Mouse (Mus musculus): Measurements from ENCODE around the gene Stambpl1.
A peak's percentile ranks its signal among the peaks of the same experiment; 100 is the strongest.

Stambpl1 gene

GRCm38 (mm10) chr19:34236049-34236448 is 44.0 kb downstream of the Stambpl1 start:
- DNase-seq (ENCODE audit: extremely low read depth, insufficient read length, low spot score), result no peak

DNA sequence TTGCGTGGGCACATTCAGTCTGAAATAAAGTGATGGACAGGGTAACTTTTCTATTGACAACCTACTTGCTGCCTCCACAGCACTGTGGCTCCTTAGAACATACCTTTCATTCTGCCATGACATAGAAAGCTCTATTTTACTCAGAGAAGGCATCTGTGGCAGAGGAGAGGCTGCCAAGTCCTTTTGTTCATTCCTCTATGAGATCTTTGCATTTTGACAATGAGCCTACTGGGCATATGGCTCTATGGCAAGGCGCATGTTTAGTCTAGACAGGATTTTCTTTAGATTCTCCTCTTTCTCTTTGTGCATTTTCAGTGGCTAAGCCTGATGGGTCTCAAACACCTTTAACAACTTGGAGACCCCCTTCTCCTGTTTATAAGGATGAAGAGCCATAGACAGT is 45.7 kb downstream of the Stambpl1 start:
- no peak for DNase-seq (ENCODE audit: extremely low read depth, insufficient read length, low spot score)

- DNase-seq (ENCODE audit: extremely low read depth, insufficient read length, low spot score), result no peak
Observed at GRCm38 (mm10) chr19:34240273-34241039, 48.4 kb downstream of the Stambpl1 start.

DNA sequence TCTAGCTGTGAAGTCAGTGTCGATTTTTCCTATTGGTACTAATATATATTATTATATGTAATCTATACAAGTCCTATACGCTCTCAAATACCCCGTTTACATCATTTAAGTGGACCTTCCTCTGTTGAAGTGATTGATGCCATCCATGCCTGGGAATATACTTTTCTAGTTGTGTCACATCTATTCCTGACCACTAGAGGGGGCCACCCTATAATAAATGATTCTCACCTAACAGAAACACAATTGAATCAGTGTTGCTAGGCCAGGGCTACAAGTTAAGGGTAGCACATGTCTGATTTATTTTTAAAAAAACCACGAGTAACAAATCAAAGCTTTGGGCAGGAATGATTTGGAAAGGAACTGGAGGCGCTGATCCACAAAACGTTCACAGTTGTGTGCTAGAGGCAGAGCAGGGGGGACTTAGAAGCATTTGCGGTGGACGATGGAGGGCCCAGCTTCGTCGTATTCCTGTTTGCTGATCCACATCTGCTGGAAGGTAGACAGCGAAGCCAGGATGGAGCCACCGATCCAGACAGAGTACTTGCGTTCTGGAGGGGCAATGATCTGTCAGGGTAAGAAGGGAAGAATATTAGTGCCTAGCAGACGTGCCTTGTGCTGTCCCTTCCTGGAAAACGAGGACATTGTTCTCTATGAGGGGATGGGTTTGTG is 49.4 kb downstream of the Stambpl1 start:
- no peak for DNase-seq (ENCODE audit: extremely low read depth, insufficient read length, low spot score)

- DNase-seq (ENCODE audit: extremely low read depth, insufficient read length, low spot score), result no peak
Observed at GRCm38 (mm10) chr19:34242925-34243324, 50.9 kb downstream of the Stambpl1 start.

- DNase-seq (ENCODE audit: extremely low read depth, insufficient read length, low spot score), result peak; percentile 21
Observed at GRCm38 (mm10) chr19:34244056-34244455, 52.0 kb downstream of the Stambpl1 start.

DNA sequence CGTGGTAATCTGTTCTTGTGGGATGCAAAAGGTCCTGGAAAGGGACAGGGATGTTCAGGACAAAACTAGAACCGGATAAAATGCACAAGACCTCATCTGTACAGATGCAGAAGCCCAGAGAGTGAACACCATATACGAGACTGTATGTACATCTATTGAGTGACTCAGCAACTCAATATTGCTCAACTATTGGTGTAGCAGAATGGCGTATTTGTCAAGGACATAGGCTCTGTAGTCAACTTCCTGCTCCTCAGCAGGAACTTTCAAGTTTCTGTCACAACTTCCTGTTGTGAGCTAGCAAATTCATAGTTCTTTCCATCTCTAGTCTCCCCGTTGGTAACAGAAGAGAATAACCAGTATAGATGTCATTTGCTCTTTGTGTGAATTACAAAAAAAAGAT is 56.5 kb downstream of the Stambpl1 start:
- DNase-seq (ENCODE audit: extremely low read depth, insufficient read length, low spot score), result no peak

- no peak for DNase-seq (ENCODE audit: extremely low read depth, insufficient read length, low spot score)
Observed at GRCm38 (mm10) chr19:34250621-34251020, 58.6 kb downstream of the Stambpl1 start.

DNA sequence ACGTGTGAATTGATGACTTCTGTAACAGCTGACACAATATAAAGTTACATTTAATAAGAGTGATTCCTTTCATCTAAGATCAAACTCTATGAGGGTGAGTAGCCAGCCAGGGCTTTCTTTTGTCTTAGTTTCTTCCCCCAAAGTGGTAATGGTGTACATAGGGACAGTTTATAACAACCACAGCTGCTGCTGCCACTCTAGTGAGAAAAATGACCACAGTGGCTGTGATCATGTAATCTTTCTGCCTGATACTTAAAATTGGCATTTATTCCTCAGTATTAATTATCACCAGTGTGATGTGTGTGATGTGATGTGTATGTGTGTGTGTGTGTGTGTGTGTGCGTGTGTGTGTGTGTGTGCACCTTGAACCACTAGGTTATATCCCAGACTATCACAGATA is 59.9 kb downstream of the Stambpl1 start:
- no peak for DNase-seq (ENCODE audit: extremely low read depth, insufficient read length, low spot score)

- DNase-seq (ENCODE audit: extremely low read depth, insufficient read length, low spot score), result no peak
Observed at GRCm38 (mm10) chr19:34252450-34252849, 60.4 kb downstream of the Stambpl1 start.

DNA sequence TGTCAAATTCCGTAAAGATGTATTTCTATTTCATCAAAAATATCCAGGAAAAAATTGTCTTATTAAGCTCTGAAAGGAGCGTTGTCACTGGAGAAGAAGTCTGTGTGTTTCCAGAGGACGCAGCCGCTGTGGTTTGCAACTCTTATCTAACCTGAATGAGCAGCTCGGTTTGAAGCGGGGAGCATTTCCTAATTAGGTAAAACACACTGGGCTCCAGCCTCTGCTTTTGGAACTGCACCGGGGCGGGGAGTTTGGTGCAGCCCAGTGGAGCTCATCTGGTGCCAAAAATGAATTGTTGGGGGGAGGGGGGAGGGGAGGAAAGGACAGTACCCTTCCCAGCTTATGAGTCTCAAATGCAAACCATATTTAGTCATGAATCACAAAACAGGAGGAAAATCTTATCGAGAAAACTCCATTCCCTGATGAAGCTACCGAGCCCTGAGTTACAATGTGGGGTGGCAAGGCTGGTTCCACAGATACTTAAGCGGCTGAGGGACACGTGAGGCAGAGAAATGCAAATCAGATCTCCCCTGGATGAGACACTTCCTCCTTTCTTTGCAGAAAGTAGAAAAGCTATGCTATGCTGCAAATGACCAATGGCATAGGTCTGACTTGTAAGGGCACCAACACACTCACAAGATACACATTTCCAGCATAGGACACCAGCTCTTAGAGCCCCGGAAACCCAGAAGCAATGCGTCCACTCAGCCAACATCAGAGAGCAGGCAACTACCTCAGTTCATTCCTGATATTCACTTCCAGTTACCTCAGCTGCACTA is 62.3 kb downstream of the Stambpl1 start:
- no peak for DNase-seq (ENCODE audit: extremely low read depth, insufficient read length, low spot score)

GRCm38 (mm10) chr19:34254880-34255681 is 63.1 kb downstream of the Stambpl1 start, which contains the start of gene Acta2:
Acta2 (minus strand) TSS chr19:34255590.
- no peak for DNase-seq (ENCODE audit: extremely low read depth, insufficient read length, low spot score)

DNA sequence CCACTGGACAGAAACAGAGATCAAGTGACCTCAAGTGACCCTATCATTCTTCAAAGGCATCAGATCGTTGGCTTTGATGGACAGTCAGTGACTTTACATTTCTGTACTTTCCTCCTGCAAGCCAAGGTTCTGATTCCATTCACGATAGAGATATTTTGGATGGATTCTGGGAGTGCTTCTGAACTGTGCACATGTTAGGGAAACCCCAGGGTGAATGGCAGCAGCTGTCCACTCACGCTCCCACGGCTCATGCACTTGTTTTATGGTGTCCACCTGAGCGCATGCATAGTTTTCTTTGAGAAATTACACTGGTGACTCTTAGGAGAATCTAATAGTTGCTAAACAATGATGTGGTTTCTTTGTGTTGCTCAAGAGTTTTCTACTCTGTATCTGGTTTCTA is 64.1 kb downstream of the Stambpl1 start:
- DNase-seq (ENCODE audit: extremely low read depth, insufficient read length, low spot score), result no peak

GRCm38 (mm10) chr19:34256936-34257335 is 64.9 kb downstream of the Stambpl1 start:
- DNase-seq (ENCODE audit: extremely low read depth, insufficient read length, low spot score), result no peak

GRCm38 (mm10) chr19:34262273-34262974 is 70.4 kb downstream of the Stambpl1 start:
- DNase-seq (ENCODE audit: extremely low read depth, insufficient read length, low spot score), result peak; percentile 22

DNA sequence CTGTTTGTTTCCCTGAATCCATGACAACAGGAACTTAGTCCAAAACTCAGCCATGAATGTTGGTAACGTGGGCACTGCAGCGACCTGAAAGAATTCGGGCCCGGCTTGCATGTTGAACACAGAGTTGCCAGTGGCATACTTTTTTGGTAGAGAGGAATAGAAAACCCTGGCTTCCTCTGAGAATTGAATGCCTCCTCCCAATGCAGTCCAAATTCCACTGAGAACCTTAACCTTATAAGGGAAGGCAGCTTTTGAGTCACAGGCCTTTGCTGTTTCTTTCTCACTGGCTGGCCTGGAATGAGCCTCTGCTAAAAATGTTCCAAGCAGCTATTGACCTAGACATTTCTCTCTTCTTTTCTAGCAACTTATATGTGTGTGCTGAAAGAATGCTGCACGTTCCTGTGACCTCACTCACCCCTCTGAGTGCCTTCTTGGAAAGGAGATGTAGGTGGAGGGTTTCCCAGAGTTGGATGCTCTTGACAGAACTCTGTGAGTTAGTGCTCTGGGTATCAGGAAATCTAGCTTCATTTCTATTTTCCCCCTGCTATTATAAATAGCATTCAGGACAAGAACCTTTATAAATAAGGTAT is 73.7 kb downstream of the Stambpl1 start:
- peak; percentile 28 for DNase-seq (ENCODE audit: extremely low read depth, insufficient read length, low spot score)

DNA sequence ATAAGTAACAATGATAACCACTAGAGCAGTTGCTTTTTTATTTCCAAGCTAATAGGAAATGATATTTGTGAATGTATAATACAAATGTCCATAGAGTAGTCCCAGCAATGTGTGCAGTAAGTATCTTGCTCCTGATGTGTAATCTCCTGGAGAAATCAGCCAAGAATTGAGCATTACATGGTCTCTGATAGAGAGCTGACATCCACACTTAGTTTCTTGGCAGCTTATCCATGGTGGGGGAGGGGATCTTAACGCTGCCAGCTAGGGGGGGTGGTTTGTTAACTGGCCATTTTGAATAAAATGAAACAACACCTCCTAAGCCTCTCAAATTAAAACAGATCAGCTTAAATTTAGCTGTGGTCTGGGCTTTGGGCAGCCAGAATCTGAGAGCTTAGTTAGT is 77.0 kb downstream of the Stambpl1 start:
- no peak for DNase-seq (ENCODE audit: extremely low read depth, insufficient read length, low spot score)

- DNase-seq (ENCODE audit: extremely low read depth, insufficient read length, low spot score), result no peak
Observed at GRCm38 (mm10) chr19:34270106-34270726, 78.2 kb downstream of the Stambpl1 start.

- DNase-seq (ENCODE audit: extremely low read depth, insufficient read length, low spot score), result no peak
Observed at GRCm38 (mm10) chr19:34270824-34271464, 78.9 kb downstream of the Stambpl1 start.

Data from 3134 (cell line).